In the genomic region with DNA sequence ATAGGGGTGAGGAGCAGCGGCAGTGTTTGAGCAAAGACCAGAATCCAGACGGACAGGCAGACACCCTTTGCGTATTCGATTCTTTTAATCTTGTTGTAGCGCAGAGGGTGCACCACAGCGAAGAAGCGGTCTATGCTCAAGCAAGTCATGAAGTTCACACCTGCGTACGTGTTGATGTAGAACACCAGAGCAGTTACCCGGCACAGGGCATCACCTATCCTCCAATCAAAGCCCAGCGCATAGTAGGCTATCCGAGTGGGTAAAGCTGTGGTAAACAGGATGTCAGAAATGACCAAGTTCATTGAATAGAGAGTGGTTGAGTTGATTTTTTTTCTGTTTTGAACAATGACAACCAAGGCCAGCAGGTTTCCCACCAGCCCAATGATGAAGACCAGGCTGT, we compare ENCODE assay signal across 25 mouse cellular contexts. TPM values are rescaled to one million over a fixed set of nuclear protein-coding genes. Genes with fewer than 3 reads are reported as not detected.
DNase-seq lines count a peak whose midpoint lies in the region; TF ChIP-seq lines count a peak whose summit lies in the region.
"Had no signal": no experiment of that assay in that cellular context is flagged by ENCODE, and none has a peak within 500 bp of the region (broad histone marks: within the 10 kb centered on the region; RNA-seq: fewer than 3 reads in every experiment).

No protein-coding gene starts in this region.

- H3K27me3 ChIP-seq in thymus, adult 2 months (ENCODE audit: control insufficient read depth, insufficient read depth, low read length) = no peaks in the 10 kb centered on the region
- H3K27me3 ChIP-seq: liver, embryonic 13.5 days; megakaryocyte, embryonic 14.5 days; midbrain, embryonic 13.5 days; Patski had no signal

- H3K4me1 ChIP-seq in thymus, adult 2 months (replicated peaks; ENCODE audit: control insufficient read depth, insufficient read depth, low read length) = peaks cover 53% of the 10 kb centered on the region
- H3K4me1 ChIP-seq: forebrain, embryonic 10.5 days; midbrain, embryonic 13.5 days had no signal

- no peak for TF ChIP-seq CTCF in thymus, adult 2 months (IDR thresholded peaks at IDR 0.05; ENCODE audit: borderline replicate concordance, control insufficient read depth, extremely low read depth, insufficient read depth, low read length, poor library complexity)
- TF ChIP-seq CTCF in left cerebral cortex, adult 2 months (IDR thresholded peaks at IDR 0.05) = no peak

- no peak overlapping the region for H3K4me3 ChIP-seq in thymus, adult 2 months (ENCODE audit: control insufficient read depth, insufficient read depth, low read length)
- no peak overlapping the region for H3K4me3 ChIP-seq in left cerebral cortex, adult 2 months
- H3K4me3 ChIP-seq: forebrain, embryonic 10.5 days; liver, embryonic 13.5 days; megakaryocyte, embryonic 14.5 days; midbrain, embryonic 13.5 days had no signal

- no peak for DNase-seq in thymus, adult 2 months
- no peak for DNase-seq in thymus, postnatal 10 days (ENCODE audit: low spot score in 2 of 2)
- DNase-seq in CD8-positive naive resting alpha-beta T cell, adult 2 months (ENCODE audit: low read depth in 2 of 2, low spot score in 2 of 2) = peak; percentile 58 to 65
- DNase-seq in induced T-regulatory cell, adult 2 months (ENCODE audit: low read depth) = peak; percentile 91
- DNase-seq in natural killer cell, adult 2 months (ENCODE audit: low spot score in 2 of 2) = peak; percentile 63 to 73
- DNase-seq in left cerebral cortex, adult 2 months (ENCODE audit: extremely low spot score in 1 of 2, low spot score in 2 of 2) = no peak
- no peak for DNase-seq in left cerebral cortex, adult 18-20 months (ENCODE audit: low spot score in 2 of 2)
- no peak for DNase-seq in ovary, postnatal 36 days (ENCODE audit: low spot score)
- DNase-seq: adrenal gland, adult 8-10 months; cerebellum, adult 11-12 months; cerebellum, postnatal 10 days; forebrain, postnatal 0 days; gastrocnemius, postnatal 25 days; kidney, adult 18-20 months; layer of hippocampus, postnatal 36 days; liver, embryonic 13.5 days; lung, adult 2 months; lung, postnatal 14 days had no signal

- peak overlapping the region; percentile 74 for H3K27ac ChIP-seq in thymus, adult 2 months (ENCODE audit: control insufficient read depth, insufficient read depth, low read length)
- H3K27ac ChIP-seq in left cerebral cortex, adult 2 months = no peak overlapping the region
- H3K27ac ChIP-seq: forebrain, embryonic 10.5 days; kidney, postnatal 0 days; liver, embryonic 13.5 days; midbrain, embryonic 13.5 days had no signal

- no peaks in the 10 kb centered on the region for H3K36me3 ChIP-seq in thymus, adult 2 months (ENCODE audit: control insufficient read depth, insufficient read depth, low read length)

- no peak for TF ChIP-seq POLR2A in thymus, adult 2 months (IDR thresholded peaks at IDR 0.05; ENCODE audit: control insufficient read depth, extremely low read depth, insufficient read depth, low read length, poor library complexity)

- 88% methylated on average over 12 of the region's 12 CpGs for WGBS in thymus, adult 2 months

- intact Hi-C loops in left cerebral cortex, adult 2 months (cut with DNase I) = no loop called here

RNA-seq across cellular contexts. Expression of gene Gpr183, which starts 10.4 kb away (rescaled TPM):
- 10.1 and 10.3 TPM in 2 replicates for polyA plus RNA-seq in thymus, adult 2 months (2012; rRNA removed)
- total RNA-seq in left cerebral cortex, adult 2 months (2021) = under 1 TPM; 0.44 to 0.66 TPM
- 1 to 10 TPM in 1 of 2 experiments, under 1 TPM in 1; 0.68 to 1.0 TPM for total RNA-seq in left cerebral cortex, adult 18-20 months (2021)
- polyA plus RNA-seq: Patski had no signal

RNA-seq across cellular contexts. Expression of gene Gpr18, which starts 39.0 kb away (rescaled TPM):
- 24.8 and 32.8 TPM in 2 replicates for polyA plus RNA-seq in thymus, adult 2 months (2012; rRNA removed)
- not detected for total RNA-seq in left cerebral cortex, adult 2 months (2021)
- not detected for total RNA-seq in left cerebral cortex, adult 18-20 months (2021)
- total RNA-seq: forebrain, postnatal 0 days; gastrocnemius, postnatal 25 days; layer of hippocampus, postnatal 36 days; left cerebral cortex, postnatal 36 days had no signal
- polyA plus RNA-seq: forebrain, postnatal 0 days; limb, embryonic 14.5 days; liver, embryonic 13.5 days had no signal

Comparison
In these comparisons a context has a peak if more than half of its experiments do, and no peak if none do; other contexts are left out.
1. DNase-seq: peak in CD8-positive naive resting alpha-beta T cell, adult 2 months (2 of 2), induced T-regulatory cell, adult 2 months (single experiment) and natural killer cell, adult 2 months (2 of 2); none in thymus, adult 2 months (single experiment), thymus, postnatal 10 days (0 of 2), left cerebral cortex, adult 2 months (0 of 2), left cerebral cortex, adult 18-20 months (0 of 2) and ovary, postnatal 36 days (single experiment).